Mouse (Mus musculus): ENCODE results near the gene Ppp1r14b.

GRCm38 (mm10) chr19:6974211-6975205 lies at the start of gene Ppp1r14b:
- TF ChIP-seq POLR2A (IDR thresholded peaks at IDR 0.05; ENCODE audit: insufficient read depth, low read length) (peak; percentile 31), CTCF (IDR thresholded peaks at IDR 0.05; ENCODE audit: low read depth, low read length) (no peak)

Measured in ES-Bruce4 (cell line).